Mouse (Mus musculus): ENCODE results near the gene Cyfip1. TPM values are rescaled to one million over a fixed set of nuclear protein-coding genes. Genes with fewer than 3 reads are reported as not detected.

The Cyfip1 gene
- total and polyA plus RNA-seq, 3 experiments, result 20.1 to 29.3 (median 27.8) TPM

- dilution Hi-C loops (cut with MboI; ENCODE audit: extremely low pct_ligation_motif_present, extremely low pct_unique_long_range_greater_than_20kb, low sequenced_read_pairs), result no loop called here
- Histone ChIP-seq H3K27me3 (replicated peaks) (no peaks in the 10 kb centered on the region), H3K4me1 (ENCODE audit: control insufficient read depth in 1 of 2, insufficient read depth in 2 of 2) (no peaks in the 10 kb centered on the region), H3K79me2 (replicated peaks; ENCODE audit: control insufficient read depth, extremely low read depth, insufficient read depth, poor library complexity, severe bottlenecking) (no peaks in the 10 kb centered on the region), H3K9me3 (replicated peaks; ENCODE audit: low read length) (no peaks in the 10 kb centered on the region), H3K4me3 (replicated peaks in 1 of 3; ENCODE audit: low read depth in 2 of 3, low read length in 2 of 3, poor library complexity in 1 of 3) (no peak overlapping the region), H3K27ac (ENCODE audit: insufficient read depth, low read depth) (no peak overlapping the region), H3K4me2 (ENCODE audit: insufficient read depth, low read depth, poor library complexity, severe bottlenecking) (no peak overlapping the region), H3K36me3 (replicated peaks in 1 of 2; ENCODE audit: control insufficient read depth in 1 of 2, insufficient read depth in 1 of 2, low read length in 1 of 2) (peaks cover 32 to 71% of the 10 kb centered on the region in 2 experiments), H3K9ac (ENCODE audit: insufficient read depth, low read depth) (no peak overlapping the region)
- no peak for DNase-seq (ENCODE audit: extremely low read depth)
- TF ChIP-seq JUN (IDR thresholded peaks at IDR 0.05; ENCODE audit: insufficient read depth, low read depth, low read length), result no peak
- no peak for TF ChIP-seq ELF1 (IDR thresholded peaks at IDR 0.05; ENCODE audit: low read depth, low read length)
- no peak for TF ChIP-seq NELFE (IDR thresholded peaks at IDR 0.05; ENCODE audit: low read depth, low read length)
- no peak for TF ChIP-seq MAX (IDR thresholded peaks at IDR 0.05; ENCODE audit: low read length)
- no peak for TF ChIP-seq RCOR1 (conservative IDR thresholded peaks at IDR 0.05; ENCODE audit: low read depth, low read length)
- TF ChIP-seq ZNF384 (IDR thresholded peaks at IDR 0.05; ENCODE audit: low read depth, low read length), result no peak
- no peak for TF ChIP-seq HCFC1 (IDR thresholded peaks at IDR 0.05; ENCODE audit: low read depth, low read length)
- no peak for TF ChIP-seq POLR2AphosphoS2 (IDR thresholded peaks at IDR 0.05; ENCODE audit: low read depth, low read length)
- TF ChIP-seq MXI1 (IDR thresholded peaks at IDR 0.05; ENCODE audit: low read depth, low read length), result no peak
- no peak for TF ChIP-seq UBTF (IDR thresholded peaks at IDR 0.05; ENCODE audit: low read depth, low read length)
- in situ Hi-C loops (cut with MboI; ENCODE audit: low pct_ligation_motif_present, low pct_unique_long_range_greater_than_20kb, low sequenced_read_pairs), result no loop called here
Observed at GRCm38 (mm10) chr7:55827551-55827950, 14.0 kb upstream of the Cyfip1 start.

DNA sequence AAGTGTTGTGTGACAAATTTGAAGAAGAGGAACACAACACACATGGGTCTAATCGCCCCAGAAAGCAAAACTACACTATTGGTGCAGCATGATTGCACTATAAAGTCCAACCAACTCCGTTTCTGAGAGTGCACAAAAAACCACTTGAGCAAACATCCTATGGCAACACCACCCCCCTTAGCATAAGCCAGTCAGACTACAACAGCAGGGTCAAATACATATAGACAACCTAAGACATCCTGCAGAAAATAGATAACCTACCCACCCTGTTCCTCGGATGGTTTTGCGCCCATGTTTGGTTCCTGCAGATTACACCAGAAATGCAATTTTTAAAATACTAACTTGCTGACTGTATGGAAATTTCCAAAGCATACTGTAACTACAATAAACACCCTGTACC, 4.7 kb upstream of the Cyfip1 start:
- peaks cover 2 to 8% of the 10 kb centered on the region in 2 experiments; a peak in 2 of 4 replicates for H3K4me1 ChIP-seq (ENCODE audit: control insufficient read depth in 1 of 2, insufficient read depth in 2 of 2)
- no peak overlapping the region for H3K4me3 ChIP-seq (replicated peaks in 1 of 3; ENCODE audit: low read depth in 2 of 3, low read length in 2 of 3, poor library complexity in 1 of 3)
- H3K9me3 ChIP-seq (replicated peaks; ENCODE audit: low read length), result no peaks in the 10 kb centered on the region
- H3K27me3 ChIP-seq (replicated peaks), result no peaks in the 10 kb centered on the region
- dilution Hi-C loops (cut with MboI; ENCODE audit: extremely low pct_ligation_motif_present, extremely low pct_unique_long_range_greater_than_20kb, low sequenced_read_pairs), result no loop called here
- no peak overlapping the region for H3K9ac ChIP-seq (ENCODE audit: insufficient read depth, low read depth)
- H3K4me2 ChIP-seq (ENCODE audit: insufficient read depth, low read depth, poor library complexity, severe bottlenecking), result no peak overlapping the region
- peaks cover 3 to 29% of the 10 kb centered on the region in 2 experiments for H3K36me3 ChIP-seq (replicated peaks in 1 of 2; ENCODE audit: control insufficient read depth in 1 of 2, insufficient read depth in 1 of 2, low read length in 1 of 2)
- no peak overlapping the region for H3K27ac ChIP-seq (ENCODE audit: insufficient read depth, low read depth)
- no peaks in the 10 kb centered on the region for H3K79me2 ChIP-seq (replicated peaks; ENCODE audit: control insufficient read depth, extremely low read depth, insufficient read depth, poor library complexity, severe bottlenecking)
- TF ChIP-seq NRF1 (IDR thresholded peaks at IDR 0.05; ENCODE audit: low read depth, low read length) (no peak), ZMIZ1 (IDR thresholded peaks at IDR 0.05; ENCODE audit: low read depth, low read length) (no peak), ZC3H11A (IDR thresholded peaks at IDR 0.05; ENCODE audit: low read depth, low read length) (no peak), RCOR1 (conservative IDR thresholded peaks at IDR 0.05; ENCODE audit: low read depth, low read length) (no peak), SMC3 (IDR thresholded peaks at IDR 0.05; ENCODE audit: low read depth, low read length) (no peak), ZNF384 (IDR thresholded peaks at IDR 0.05; ENCODE audit: low read depth, low read length) (no peak), CTCF (conservative IDR thresholded peaks at IDR 0.05 in 1 of 2, IDR thresholded peaks at IDR 0.05 in 1 of 2; ENCODE audit: low read depth in 2 of 2, low read length in 2 of 2) (no peak), RAD21 (IDR thresholded peaks at IDR 0.05; ENCODE audit: low read depth, low read length) (no peak), MAZ (IDR thresholded peaks at IDR 0.05; ENCODE audit: low read depth, low read length) (no peak), SIN3A (IDR thresholded peaks at IDR 0.05; ENCODE audit: low read length) (no peak), ZKSCAN1 (IDR thresholded peaks at IDR 0.05; ENCODE audit: borderline replicate concordance, low read depth, low read length) (no peak), TCF12 (IDR thresholded peaks at IDR 0.05; ENCODE audit: low read depth, low read length) (no peak), PAX5 (IDR thresholded peaks at IDR 0.05; ENCODE audit: low read length) (no peak), E2F4 (IDR thresholded peaks at IDR 0.05; ENCODE audit: insufficient replicate concordance, low read depth, low read length) (no peak), MAFK (IDR thresholded peaks at IDR 0.05; ENCODE audit: insufficient replicate concordance, low read length) (no peak), ETS1 (conservative IDR thresholded peaks at IDR 0.05; ENCODE audit: low read depth, low read length) (no peak)
- no peak for DNase-seq (ENCODE audit: extremely low read depth)
- in situ Hi-C loops (cut with MboI; ENCODE audit: low pct_ligation_motif_present, low pct_unique_long_range_greater_than_20kb, low sequenced_read_pairs), result no loop called here
